Mouse (Mus musculus) lung, adult 10 weeks (tissue): ENCODE data around the gene Gm5965. TPM values are rescaled to one million over a fixed set of nuclear protein-coding genes. Genes with fewer than 3 reads are reported as not detected.

Experiments
- polyA plus RNA-seq: library from polyadenylated mRNA; stranded (reverse); fragments of 350-450 nt; fragmentation: Illumina TruSeq; extraction: RNeasy Lipid Tissue Mini Kit (QIAGEN cat#74804); gene quantifications from one replicate; pipeline ENCODE4 v1.2.3, GENCODE M21; 2014; ENCODE audit warnings: low read depth, low replicate concordance; ENCODE audit not compliant: insufficient read depth

Gm5965 gene
- polyA plus RNA-seq = not detected

DNA sequence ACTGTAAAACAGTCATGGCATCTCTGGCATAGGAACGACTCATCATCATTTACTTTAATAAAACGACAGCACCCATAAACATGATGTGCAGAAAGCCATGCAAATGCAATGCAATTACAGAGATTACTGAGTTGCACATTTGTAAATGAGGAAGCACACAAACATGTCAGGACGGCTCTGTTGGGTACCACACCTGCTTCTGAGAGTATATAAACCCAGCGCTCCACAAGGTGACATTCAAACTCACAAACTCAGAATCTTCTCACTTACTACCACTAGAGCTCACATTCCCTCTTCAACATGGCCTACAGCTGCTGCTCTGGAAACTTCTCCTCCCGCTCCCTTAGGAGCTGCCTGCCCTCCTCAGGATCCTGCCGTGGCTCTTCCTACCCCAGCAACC is at the start of gene Gm5965:
Gene Gm5965, plus strand, starts transcription at position 301 of the 400 bp plus-strand sequence.

GRCm38 (mm10) chr16:88728812-88729275 is 48.9 kb upstream of the Gm5965 start, which contains the start of gene Krtap13-1:
Krtap13-1 (plus strand) TSS chr16:88728862.

DNA sequence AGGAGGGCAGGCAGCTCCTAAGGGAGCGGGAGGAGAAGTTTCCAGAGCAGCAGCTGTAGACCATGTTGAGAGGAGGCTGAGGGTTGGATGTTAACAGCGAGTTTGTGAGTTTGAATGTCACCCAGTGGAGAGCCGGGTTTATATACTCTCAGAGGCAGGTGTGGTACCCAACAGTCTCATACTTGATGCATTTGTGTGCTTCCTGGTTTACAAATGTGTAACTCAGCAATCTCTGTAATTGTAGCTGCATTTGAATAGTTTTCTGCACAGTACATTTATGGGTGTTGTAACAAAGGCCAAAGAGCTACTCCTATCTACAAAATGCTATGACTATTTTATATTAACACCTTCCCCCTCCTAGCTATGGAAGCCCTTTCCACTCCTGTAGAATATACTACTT is 26.2 kb upstream of the Gm5965 start, which contains the start of gene Krtap13:
Gene Krtap13, minus strand, starts transcription at position 101 of the 400 bp plus-strand sequence.

DNA sequence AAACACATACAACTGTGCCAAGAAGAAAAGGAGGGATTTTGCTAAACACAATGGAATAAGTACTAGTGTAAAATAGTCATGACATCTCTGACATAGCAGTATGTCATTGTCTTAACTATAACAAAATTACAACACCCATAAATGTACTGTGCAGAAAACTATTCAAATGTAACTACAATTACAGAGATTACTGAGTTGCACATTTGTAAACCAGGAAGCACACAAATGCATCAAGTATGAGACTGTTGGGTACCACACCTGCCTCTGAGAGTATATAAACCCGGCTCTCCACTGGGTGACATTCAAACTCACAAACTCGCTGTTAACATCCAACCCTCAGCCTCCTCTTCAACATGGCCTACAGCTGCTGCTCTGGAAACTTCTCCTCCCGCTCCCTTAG is 19.1 kb upstream of the Gm5965 start, which contains the start of gene 2310034C09Rik:
Gene 2310034C09Rik, plus strand, starts transcription at position 301 of the 400 bp plus-strand sequence.

GRCm38 (mm10) chr16:88774106-88774505 is 3.6 kb upstream of the Gm5965 start, which contains the start of gene 2310057N15Rik:
2310057N15Rik (minus strand) TSS chr16:88774206.

DNA sequence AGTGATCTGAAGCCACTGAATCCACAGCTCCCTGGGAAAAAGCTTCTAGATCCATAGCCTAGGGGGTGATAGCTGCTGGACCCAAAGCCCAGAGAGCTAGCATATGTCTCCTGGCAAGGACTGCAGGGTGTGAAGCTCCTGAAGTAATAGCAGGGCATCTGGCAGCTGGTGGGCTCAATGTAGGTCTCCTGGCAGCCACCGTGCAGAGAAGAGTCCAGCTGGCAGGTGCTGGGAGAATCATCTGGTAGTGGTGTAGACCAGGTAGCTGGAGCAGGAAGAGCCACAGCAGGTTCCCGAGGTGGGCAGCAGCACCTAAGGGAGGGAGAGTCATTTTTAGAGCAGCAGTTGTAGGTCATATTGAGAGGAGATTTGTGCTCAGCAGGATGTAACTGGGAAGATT is 34.1 kb downstream of the Gm5965 start, which contains the start of gene Gm20741:
Gene Gm20741, minus strand, starts transcription at position 394 of the 400 bp plus-strand sequence.

DNA sequence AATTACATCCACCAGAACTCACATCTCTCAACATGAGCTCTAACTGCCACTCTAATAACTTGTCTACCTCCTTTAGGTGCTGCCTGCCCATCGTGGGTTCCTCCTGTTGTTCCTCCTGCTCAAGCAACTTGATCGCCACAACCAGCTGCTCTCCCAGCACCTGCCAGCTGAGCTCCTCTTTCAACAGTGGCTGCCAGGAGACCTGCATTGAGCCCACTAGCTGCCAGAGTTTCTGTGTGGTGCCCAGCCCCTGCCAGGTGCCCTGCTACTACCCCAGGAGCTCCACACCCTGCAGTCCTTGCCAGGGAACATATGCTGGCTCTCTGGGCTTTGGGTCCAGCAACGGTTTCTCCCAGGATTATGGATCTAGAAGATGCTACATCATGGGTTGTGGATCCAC is 42.4 kb downstream of the Gm5965 start, which contains the start of gene Krtap15:
Gene Krtap15, plus strand, starts transcription at position 150 of the 400 bp plus-strand sequence.

DNA sequence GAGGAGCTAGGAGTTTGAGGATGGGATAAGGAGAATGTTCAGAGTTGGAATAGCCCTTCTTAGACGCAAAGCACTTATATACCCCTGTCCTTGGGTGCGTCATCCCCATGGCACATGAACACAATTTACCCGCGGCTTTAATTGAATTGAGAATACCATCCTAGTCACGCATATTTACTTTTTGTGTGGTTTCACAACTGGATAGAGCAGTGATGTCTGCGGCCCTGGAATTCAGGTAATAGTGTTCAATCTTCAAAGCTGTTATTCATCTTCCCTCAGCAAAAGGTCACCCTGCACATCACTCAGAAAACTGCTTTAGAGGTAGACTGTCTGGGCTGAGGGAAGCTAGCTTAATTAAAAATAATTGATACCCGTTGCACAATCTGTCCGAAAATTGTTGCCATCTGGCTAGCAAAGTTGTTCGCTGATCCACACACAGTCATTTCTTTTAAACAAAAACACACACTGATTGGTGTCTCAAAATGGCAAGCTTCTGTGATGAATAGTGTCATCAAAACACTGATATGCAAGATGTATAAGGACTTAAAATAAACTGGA is 48.5 kb downstream of the Gm5965 start, which contains the start of gene Krtap14:
Gene Krtap14, minus strand, starts transcription at position 51 of the 558 bp plus-strand sequence.

Other genes with a start within 250 kb of the Gm5965 start
- 2.5 TPM for gene Cldn8, start 214.7 kb upstream of the Gm5965 start, polyA plus RNA-seq
- gene Krtap24-1, start 165.6 kb upstream of the Gm5965 start, polyA plus RNA-seq = not detected
- gene 2310079G19Rik, start 150.2 kb upstream of the Gm5965 start, polyA plus RNA-seq = not detected
- gene Krtap26-1, start 130.1 kb upstream of the Gm5965 start, polyA plus RNA-seq = not detected
- gene Krtap27-1, start 106.2 kb upstream of the Gm5965 start, polyA plus RNA-seq = not detected
- not detected for gene 2310061N02Rik, start 69.9 kb upstream of the Gm5965 start, polyA plus RNA-seq
- gene Krtap13-1, start 49.0 kb upstream of the Gm5965 start, polyA plus RNA-seq = not detected
- not detected for gene Krtap13, start 26.3 kb upstream of the Gm5965 start, polyA plus RNA-seq
- not detected for gene 2310034C09Rik, start 19.0 kb upstream of the Gm5965 start, polyA plus RNA-seq
- not detected for gene 2310057N15Rik, start 3.7 kb upstream of the Gm5965 start, polyA plus RNA-seq
- gene Gm20741, start 34.3 kb downstream of the Gm5965 start, polyA plus RNA-seq = not detected
- gene Krtap15, start 42.3 kb downstream of the Gm5965 start, polyA plus RNA-seq = not detected
- gene Krtap14, start 48.2 kb downstream of the Gm5965 start, polyA plus RNA-seq = not detected
- not detected for gene Krtap19-1, start 91.5 kb downstream of the Gm5965 start, polyA plus RNA-seq
- not detected for gene Krtap19-2, start 96.4 kb downstream of the Gm5965 start, polyA plus RNA-seq
- not detected for gene Krtap19-3, start 100.1 kb downstream of the Gm5965 start, polyA plus RNA-seq
- gene Krtap19-4, start 107.2 kb downstream of the Gm5965 start, polyA plus RNA-seq = not detected
- gene Krtap19-5, start 118.6 kb downstream of the Gm5965 start, polyA plus RNA-seq = not detected
- not detected for gene Krtap19-9b, start 154.4 kb downstream of the Gm5965 start, polyA plus RNA-seq
- gene Krtap16-3, start 185.0 kb downstream of the Gm5965 start, polyA plus RNA-seq = not detected
- not detected for gene Krtap22-2, start 232.9 kb downstream of the Gm5965 start, polyA plus RNA-seq
- gene Gm10229, start 237.4 kb downstream of the Gm5965 start, polyA plus RNA-seq = not detected